Mouse (Mus musculus): ENCODE data around the gene Bcl2l13.

Gene Bcl2l13

DNA sequence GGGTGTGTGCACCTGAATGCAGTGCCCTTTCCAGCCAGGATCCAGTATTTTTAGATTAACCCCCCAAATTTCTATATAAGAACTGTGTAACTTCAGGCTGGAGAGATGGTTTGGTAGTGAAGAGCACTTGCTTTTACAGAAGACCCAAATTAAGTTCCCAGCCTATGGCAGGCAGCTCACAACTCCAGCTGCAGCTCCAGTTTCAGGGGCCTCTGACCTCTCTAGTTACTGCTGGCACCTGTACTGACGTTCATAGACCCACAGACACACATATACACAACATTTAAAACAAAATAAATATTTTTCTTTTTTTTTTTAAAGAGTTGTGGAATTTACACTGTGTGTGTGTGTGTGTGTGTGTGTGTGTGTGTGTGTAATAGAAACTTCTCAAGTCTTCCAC lies 93.4 kb downstream of the Bcl2l13 start:
- DNase-seq (ENCODE audit: low read depth, low spot score): no peak

DNA sequence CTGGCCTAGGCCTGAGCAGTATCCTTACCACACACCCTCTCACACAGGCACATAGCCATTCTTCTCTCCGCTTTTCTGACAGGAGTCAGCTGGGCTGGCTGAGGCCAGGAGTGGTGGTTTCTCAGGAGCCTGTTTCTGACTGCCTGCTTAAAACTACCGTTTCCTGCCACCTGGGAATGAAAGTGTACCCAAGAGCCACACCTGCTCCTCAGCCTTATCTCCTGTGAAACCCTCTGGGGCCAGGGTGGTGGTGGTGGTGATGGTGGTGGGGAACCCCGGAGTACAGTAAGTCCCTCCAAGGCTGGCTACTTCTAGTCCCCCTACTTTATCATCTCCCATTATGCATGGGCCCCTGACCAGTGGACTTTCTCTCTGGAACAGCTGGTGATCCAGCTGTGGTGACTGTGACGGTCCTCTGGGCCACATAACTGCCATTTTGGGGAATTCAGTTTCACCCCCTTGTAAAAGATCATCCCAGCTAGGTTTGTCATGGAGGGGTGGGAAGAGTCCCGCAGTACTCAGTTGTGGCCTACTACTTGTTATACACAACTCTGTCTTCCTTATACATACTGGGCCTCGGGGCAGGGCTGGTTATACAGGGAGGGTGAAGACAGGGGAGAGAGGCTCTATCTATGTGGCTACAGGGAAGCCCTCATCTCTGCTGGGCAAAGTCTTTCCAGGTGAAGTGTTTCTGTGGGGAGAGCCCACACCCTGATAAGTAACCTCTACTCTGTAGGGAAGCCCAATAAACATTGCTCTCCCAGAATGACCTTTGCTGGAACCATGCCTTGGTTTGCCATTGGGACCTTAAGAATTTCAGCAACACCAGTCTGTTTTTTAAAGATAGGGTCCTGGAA lies 94.7 kb downstream of the Bcl2l13 start:
- DNase-seq (ENCODE audit: low read depth, low spot score): no peak

DNA sequence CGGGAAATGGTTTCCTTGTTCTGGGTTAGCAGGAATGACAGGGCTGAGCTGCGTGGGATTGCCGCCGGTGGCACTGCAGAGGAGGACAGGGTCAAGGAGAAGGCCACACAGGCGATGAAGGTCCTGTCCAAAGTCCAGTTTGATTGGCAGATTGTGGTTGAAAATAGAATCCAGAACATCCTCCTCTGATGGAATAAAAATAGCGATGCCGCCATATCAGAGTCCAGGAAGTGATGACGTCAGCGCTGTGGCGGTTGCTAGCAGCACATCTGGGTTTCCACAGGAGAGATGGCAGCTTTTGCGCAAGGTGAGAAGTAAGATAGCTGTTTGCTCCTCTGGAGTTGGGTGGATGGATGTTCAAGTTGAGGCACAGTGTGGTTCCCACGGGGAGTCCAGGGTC lies 96.6 kb downstream of the Bcl2l13 start:
- no peak for DNase-seq (ENCODE audit: low read depth, low spot score)

DNA sequence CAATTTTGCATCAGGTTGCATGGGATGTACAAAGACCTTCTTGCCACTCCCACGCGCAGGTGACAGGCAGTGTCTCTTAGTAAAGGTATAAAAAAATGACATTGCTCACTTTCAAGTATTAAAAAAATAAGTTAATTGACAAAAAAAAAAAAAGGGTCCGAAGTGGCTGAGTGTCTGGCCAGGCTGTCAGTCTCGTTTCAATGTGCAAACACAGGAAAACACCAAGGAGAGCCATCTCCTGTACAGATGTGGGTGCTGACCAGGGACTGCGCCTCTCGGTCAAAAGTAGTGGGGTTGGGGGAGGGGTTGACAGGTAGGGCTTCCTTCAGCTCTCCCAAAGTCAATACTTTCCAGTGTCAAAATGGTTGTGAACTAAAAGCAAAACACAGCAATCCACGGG lies 97.7 kb downstream of the Bcl2l13 start:
- no peak for DNase-seq (ENCODE audit: low read depth, low spot score)

DNA sequence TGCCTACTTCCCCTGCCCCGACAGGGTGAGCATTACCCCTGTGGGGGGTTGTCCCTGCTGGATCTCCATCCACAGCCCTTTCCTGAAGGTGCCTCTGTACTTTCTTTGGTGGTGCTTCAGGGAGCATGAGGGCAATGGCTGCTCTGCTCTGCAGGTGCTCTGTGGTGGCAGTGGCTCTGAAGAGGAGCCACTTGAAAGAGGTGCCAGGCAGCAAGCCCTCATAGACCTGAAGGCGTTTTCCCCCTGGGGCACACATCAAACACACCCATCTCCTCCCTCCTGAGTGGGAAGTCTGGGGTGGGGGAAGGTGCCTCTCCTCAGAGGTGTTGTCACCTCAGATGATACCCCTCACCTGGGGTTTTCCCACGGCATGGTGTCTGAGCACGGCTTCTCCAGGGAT lies 98.2 kb downstream of the Bcl2l13 start:
- no peak for DNase-seq (ENCODE audit: low read depth, low spot score)

DNA sequence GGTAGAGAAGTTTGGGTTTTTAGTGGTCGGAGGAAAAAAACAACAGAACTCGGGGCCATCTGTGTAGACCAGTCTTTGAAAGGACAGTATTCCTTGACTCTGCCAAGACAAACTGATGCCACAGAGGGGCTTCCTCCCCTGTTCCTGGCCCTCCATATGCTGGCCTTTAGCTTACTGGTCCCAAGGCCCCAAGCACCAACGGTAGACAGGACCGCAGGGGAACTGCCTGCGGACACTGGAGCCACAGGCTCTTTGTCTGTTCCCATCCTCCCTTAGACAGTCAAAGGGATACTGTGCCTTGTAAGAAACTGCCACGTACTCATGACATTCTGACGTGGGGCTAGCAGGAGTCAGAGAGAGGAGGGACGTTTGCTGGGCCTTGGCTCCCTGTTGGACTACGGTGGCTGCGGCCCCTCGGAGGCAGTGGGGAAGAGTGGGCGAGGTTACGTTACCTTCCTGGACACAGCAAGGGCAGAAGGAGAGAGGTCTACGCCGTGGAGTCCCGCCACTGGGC lies 101.1 kb downstream of the Bcl2l13 start:
- no peak for DNase-seq (ENCODE audit: low read depth, low spot score)

DNA sequence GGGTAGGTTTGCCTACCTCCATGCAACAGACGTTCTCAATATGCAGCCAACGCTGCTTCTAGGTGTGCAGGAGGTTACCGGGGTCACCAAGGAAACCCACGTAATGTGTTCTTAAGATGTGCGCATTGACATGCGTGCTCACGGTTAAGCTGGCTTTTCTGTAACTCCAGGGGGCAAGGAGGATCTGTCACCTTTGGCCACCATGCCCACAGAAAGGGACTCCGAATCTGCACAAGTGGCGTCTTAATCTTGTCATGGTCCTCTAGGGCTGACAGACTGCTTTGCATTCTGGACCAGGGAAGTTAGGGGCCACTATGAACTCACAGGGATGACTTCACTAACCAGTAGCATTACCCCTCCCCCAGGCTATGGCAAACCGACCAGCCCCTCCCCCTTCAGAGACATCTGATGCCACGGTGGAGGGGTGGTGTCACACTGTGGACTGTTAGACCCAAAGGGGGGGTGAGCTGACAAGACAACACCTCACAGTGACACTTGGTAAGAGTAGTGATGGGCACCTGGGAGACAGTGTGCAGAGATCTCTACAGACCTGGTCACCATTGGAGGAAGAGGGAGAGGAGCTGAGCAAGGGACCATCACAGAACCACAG lies 102.1 kb downstream of the Bcl2l13 start:
- no peak for DNase-seq (ENCODE audit: low read depth, low spot score)

DNA sequence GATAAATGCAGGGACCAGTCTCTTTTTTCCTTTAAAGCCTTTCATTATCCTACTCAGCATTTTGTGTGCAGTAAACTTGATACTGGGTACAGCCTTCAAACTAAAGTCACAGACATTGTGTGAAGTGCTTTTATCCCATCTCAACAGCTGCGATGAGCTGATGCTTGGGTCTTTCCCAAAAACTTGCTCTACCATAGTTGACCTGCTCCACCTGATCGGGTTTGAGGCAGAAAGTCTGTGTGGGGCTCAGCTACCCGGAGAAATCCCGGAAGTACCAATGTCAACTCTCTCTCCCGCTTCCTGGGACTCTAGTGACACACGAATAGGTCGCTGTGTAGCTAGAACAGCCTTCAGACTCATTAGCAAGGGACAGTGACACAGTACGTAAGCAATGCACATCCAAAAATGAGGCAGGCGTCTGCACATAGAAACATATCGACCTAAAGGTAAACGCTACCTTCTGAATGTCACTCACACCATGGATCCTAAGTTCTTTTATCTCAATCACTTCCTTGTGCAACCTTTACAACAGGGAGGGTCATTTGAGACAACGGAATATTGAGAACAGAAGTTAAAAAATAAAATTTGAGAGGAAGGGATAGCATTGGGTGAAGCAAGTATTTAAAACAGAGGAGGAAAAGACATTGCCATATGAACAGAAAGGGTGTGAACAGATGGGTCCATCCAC lies 102.9 kb downstream of the Bcl2l13 start:
- no peak for DNase-seq (ENCODE audit: low read depth, low spot score)

DNA sequence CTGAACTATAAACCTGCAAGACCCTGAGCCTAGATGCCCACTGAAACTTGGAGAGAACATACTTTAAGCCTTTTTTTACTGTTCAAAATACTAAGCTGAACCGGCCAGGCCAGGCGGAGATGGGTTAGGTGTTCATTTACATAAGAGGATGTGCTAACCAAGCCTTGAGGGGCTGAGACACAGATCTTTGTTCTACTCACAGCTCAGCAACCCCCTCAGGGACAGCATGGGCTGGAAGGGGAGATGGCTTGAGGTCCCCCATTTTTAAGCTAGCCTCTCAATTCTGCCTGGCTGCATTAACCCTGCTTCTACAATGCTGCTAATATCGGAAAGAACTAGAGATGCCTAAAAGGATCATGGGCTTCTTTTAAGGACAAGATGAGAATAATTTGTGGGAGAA lies 103.8 kb downstream of the Bcl2l13 start:
- DNase-seq (ENCODE audit: low read depth, low spot score): no peak

DNA sequence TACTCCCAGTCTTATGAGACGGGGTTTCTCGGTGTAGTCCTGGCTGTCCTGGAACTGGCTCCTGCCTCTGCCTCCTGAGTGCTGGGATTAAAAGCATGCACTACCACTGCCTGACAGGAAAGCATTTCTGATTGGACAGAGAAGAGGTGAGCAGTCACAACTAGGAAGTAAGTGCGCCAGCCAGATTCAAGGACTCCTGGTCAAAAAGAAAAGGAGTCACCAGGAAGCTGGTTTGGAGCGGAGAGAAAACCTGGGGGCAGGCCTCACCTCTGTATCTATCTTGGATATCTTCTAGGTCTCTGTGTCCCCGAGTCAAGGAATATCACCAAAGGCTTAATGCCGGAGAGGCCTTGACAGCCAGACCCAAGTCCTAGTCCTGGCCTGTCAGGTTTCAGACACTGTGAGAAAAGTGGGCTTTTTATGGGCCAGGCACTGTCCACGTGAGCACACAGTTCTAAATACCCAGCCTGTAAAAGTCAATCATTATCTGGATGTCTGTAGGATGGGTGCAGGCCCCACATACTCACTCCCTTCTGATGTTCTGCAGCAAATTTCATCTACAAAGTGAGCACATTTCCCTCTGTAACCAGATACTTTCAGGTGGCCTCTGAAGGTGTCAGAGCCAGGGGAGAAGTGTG lies 104.6 kb downstream of the Bcl2l13 start:
- DNase-seq (ENCODE audit: low read depth, low spot score): no peak

DNA sequence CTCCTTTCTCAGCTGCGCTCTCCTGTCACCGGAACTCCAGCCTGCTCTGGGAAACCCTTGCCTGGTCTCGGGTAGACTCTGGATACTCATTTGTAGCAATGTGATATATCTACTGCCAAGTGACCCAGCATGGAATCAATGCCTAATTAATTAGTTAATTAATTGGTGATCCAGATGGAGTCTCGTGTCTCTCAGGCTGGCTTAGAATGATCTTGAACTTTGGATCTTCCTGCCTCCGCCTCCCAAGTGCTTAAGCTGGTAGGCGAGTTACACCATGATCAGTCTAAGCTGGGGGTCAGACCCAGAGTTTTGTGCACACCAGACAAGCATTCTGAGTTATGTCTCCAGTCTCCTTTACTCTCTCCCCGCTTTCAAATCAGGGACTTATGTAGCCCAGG lies 105.1 kb downstream of the Bcl2l13 start:
- DNase-seq (ENCODE audit: low read depth, low spot score): no peak

DNA sequence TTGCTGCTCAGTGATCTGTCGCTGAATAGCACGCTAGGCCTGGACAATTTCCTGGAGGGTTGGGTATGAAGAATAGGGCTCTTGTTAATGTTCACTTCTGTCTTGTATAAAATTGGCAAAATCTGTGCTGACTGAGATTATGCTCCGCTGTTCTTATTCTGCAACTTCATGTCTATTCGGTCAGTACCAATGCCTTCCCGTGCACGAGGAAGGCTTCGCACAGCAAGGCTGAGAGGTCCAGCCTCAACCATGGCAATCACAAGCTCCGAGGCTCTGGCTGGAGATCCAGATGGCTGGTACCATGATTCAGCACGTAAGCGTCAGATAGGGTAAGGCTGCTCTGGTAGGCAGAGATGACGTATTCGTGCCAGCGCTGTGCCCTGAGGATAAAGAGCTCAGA lies 105.6 kb downstream of the Bcl2l13 start:
- DNase-seq (ENCODE audit: low read depth, low spot score): no peak
